Mouse (Mus musculus) embryonic fibroblast, embryonic 13.5 days (primary cell): ENCODE data around the gene Hist1h1a. TPM values are rescaled to one million over a fixed set of nuclear protein-coding genes. Genes with fewer than 3 reads are reported as not detected.
A peak's percentile ranks its signal among the peaks of the same experiment; 100 is the strongest.

Experiments used
- H3K27ac ChIP-seq: 2 replicates; pipeline ENCODE4 v1.5.1; 2012; ENCODE audit warnings: low read length, control low read depth, inconsistent platforms; ENCODE audit not compliant: insufficient read depth
- H3K4me1 ChIP-seq: 2 replicates; pipeline ENCODE4 v1.6.1; 2011; ENCODE audit warnings: low read length; ENCODE audit not compliant: control insufficient read depth, insufficient read depth
- H3K4me3 ChIP-seq: 2 replicates; pipeline ENCODE4 v1.5.1; 2011; ENCODE audit warnings: mild to moderate bottlenecking, control low read depth, low read length; ENCODE audit not compliant: insufficient read depth
- CTCF ChIP-seq: IDR thresholded peaks from 2 replicates; pipeline ENCODE4 v1.5.1; 2011; ENCODE audit warnings: mild to moderate bottlenecking, control low read depth, low read length, moderate library complexity, borderline replicate concordance; ENCODE audit not compliant: insufficient read depth
- POLR2A ChIP-seq: IDR thresholded peaks from 2 replicates; pipeline ENCODE4 v1.6.1; 2011; ENCODE audit warnings: low read depth, mild to moderate bottlenecking, control low read depth, low read length, moderate library complexity
- polyA plus RNA-seq: library from polyadenylated mRNA; stranded (reverse); fragments of >200 nt; gene quantifications from 2 replicates; pipeline ENCODE4 v1.2.4, GENCODE M21; 2011; ENCODE audit warnings: low read depth; ENCODE audit not compliant: missing spikeins, insufficient read length

Hist1h1a gene
- polyA plus RNA-seq, 1 experiment: 7.9 TPM

- no peaks in the 10 kb centered on the region; the same call in 1 of the 2 replicates for H3K4me1 ChIP-seq
- no peak for TF ChIP-seq POLR2A
- no peak for TF ChIP-seq CTCF
- no peak overlapping the region for H3K4me3 ChIP-seq
- no peak overlapping the region for H3K27ac ChIP-seq
Observed at GRCm38 (mm10) chr13:23732156-23732804, 31.2 kb upstream of the Hist1h1a start.

GRCm38 (mm10) chr13:23737091-23737490 lies 26.4 kb upstream of the Hist1h1a start:
- no peaks in the 10 kb centered on the region; the same call in 1 of the 2 replicates for H3K4me1 ChIP-seq
- H3K4me3 ChIP-seq: no peak overlapping the region
- TF ChIP-seq CTCF (no peak), POLR2A (no peak)
- no peak overlapping the region for H3K27ac ChIP-seq

- Histone ChIP-seq H3K4me1 (peaks cover under 1% of the 10 kb centered on the region; the same call in 1 of the 2 replicates), H3K4me3 (no peak overlapping the region), H3K27ac (peak overlapping the region; percentile 96)
- no peak for TF ChIP-seq POLR2A
- no peak for TF ChIP-seq CTCF
Observed at GRCm38 (mm10) chr13:23738041-23738440, 25.4 kb upstream of the Hist1h1a start.

- H3K4me1 ChIP-seq: peaks cover 4% of the 10 kb centered on the region; the same call in 1 of the 2 replicates
- H3K27ac ChIP-seq: peak within 1 kb of the TSS; percentile 96
- H3K4me3 ChIP-seq: peak within 1 kb of the TSS; percentile 83
- TF ChIP-seq POLR2A: peak; percentile 99
- TF ChIP-seq CTCF: no peak
Observed at GRCm38 (mm10) chr13:23738677-23739068, 24.8 kb upstream of the Hist1h1a start, which contains the start of gene Hist1h1c. Gene Hist1h1c, plus strand, starts transcription at chr13:23738808.

- peaks cover 6% of the 10 kb centered on the region for H3K4me1 ChIP-seq
- TF ChIP-seq POLR2A (peak; percentile 84), CTCF (no peak)
- peak overlapping the region; percentile 96 for H3K27ac ChIP-seq
- H3K4me3 ChIP-seq: peak overlapping the region; percentile 83
Observed at GRCm38 (mm10) chr13:23739069-23739921, 24.2 kb upstream of the Hist1h1a start.

- Histone ChIP-seq H3K4me1 (peaks cover 6% of the 10 kb centered on the region), H3K27ac (peak overlapping the region; percentile 96), H3K4me3 (peak overlapping the region; percentile 83)
- TF ChIP-seq POLR2A (peak; percentile 67), CTCF (no peak)
Observed at GRCm38 (mm10) chr13:23739922-23740252, 23.6 kb upstream of the Hist1h1a start.

GRCm38 (mm10) chr13:23740256-23740840 lies 23.1 kb upstream of the Hist1h1a start:
- Histone ChIP-seq H3K4me1 (peaks cover 6% of the 10 kb centered on the region), H3K4me3 (peak overlapping the region; percentile 83), H3K27ac (peak overlapping the region; percentile 96)
- TF ChIP-seq POLR2A: peak; percentile 45; the same call in 1 of the 2 replicates
- TF ChIP-seq CTCF: no peak

GRCm38 (mm10) chr13:23740910-23741309 lies 22.6 kb upstream of the Hist1h1a start:
- Histone ChIP-seq H3K4me3 (no peak overlapping the region), H3K27ac (no peak overlapping the region), H3K4me1 (peaks cover 6% of the 10 kb centered on the region; the same call in 1 of the 2 replicates)
- TF ChIP-seq CTCF (no peak), POLR2A (no peak)

GRCm38 (mm10) chr13:23742007-23742406 lies 21.5 kb upstream of the Hist1h1a start:
- Histone ChIP-seq H3K27ac (no peak overlapping the region), H3K4me3 (no peak overlapping the region), H3K4me1 (peaks cover 6% of the 10 kb centered on the region; the same call in 1 of the 2 replicates)
- no peak for TF ChIP-seq POLR2A
- no peak for TF ChIP-seq CTCF

- no peak overlapping the region for H3K27ac ChIP-seq
- TF ChIP-seq CTCF (no peak), POLR2A (no peak)
- peaks cover 6% of the 10 kb centered on the region; the same call in 1 of the 2 replicates for H3K4me1 ChIP-seq
- no peak overlapping the region for H3K4me3 ChIP-seq
Observed at GRCm38 (mm10) chr13:23743215-23743614, 20.3 kb upstream of the Hist1h1a start.
